Mouse (Mus musculus) embryonic facial prominence, embryonic 13.5 days (tissue): Measurements from ENCODE around the gene Mfsd4a. TPM values are rescaled to one million over a fixed set of nuclear protein-coding genes. Genes with fewer than 3 reads are reported as not detected.

Experiments used
- ATAC-seq: fragments of 200-750 bp; cut with Nextera tagmentation; 2 replicates; pipeline ENCODE4 v1.8.0; 2017; ENCODE audit warnings: low read depth; ENCODE audit not compliant: insufficient number of reproducible peaks, insufficient read depth, low FRiP score, low TSS enrichment
- H3K27ac ChIP-seq: fragments of 300-500 bp; sonication (generic); 2 replicates; pipeline ENCODE4 v1.5.1; 2015; ENCODE audit warnings: moderate library complexity, mild to moderate bottlenecking, inconsistent platforms
- H3K27me3 ChIP-seq: fragments of 300-500 bp; sonication (generic); 2 replicates; pipeline ENCODE4 v1.6.1; 2015; ENCODE audit warnings: mild to moderate bottlenecking, inconsistent platforms
- H3K36me3 ChIP-seq: fragments of 300-500 bp; sonication (generic); 2 replicates; pipeline ENCODE4 v1.6.1; 2015; ENCODE audit warnings: mild to moderate bottlenecking, inconsistent platforms
- H3K4me1 ChIP-seq: fragments of 300-500 bp; sonication (generic); 2 replicates; pipeline ENCODE4 v1.6.1; 2015; ENCODE audit warnings: inconsistent platforms
- H3K4me2 ChIP-seq: fragments of 300-500 bp; sonication (generic); 2 replicates; pipeline ENCODE4 v1.6.1; 2015; ENCODE audit warnings: moderate library complexity, mild to moderate bottlenecking, inconsistent platforms
- H3K4me3 ChIP-seq: fragments of 300-500 bp; sonication (generic); 2 replicates; pipeline ENCODE4 v1.5.1; 2015; ENCODE audit warnings: mild to moderate bottlenecking, inconsistent platforms
- H3K9ac ChIP-seq: fragments of 300-500 bp; sonication (generic); 2 replicates; pipeline ENCODE4 v1.6.1; 2015; ENCODE audit warnings: mild to moderate bottlenecking, inconsistent platforms
- H3K9me3 ChIP-seq: fragments of 300-500 bp; sonication (generic); 2 replicates; pipeline ENCODE4 v1.6.1; 2016; ENCODE audit warnings: inconsistent platforms
- WGBS: fragments of 180-500 bp; shearing (Covaris S2); methylation state at CpG from one replicate; pipeline ENCODE4 v1.1.7; 2015; ENCODE audit warnings: mixed read lengths; 5-methylcytosine and 5-hydroxymethylcytosine counted together
- polyA plus RNA-seq: library from polyadenylated mRNA; unstranded; fragments of >200 nt; fragmentation: Nextera tagmentation; extraction: Ambion mirVana; gene quantifications from 2 replicates; pipeline ENCODE4 v1.2.1, GENCODE M21; 2015

The Mfsd4a gene
- 13.5 and 16.2 TPM in 2 replicates for polyA plus RNA-seq

GRCm38 (mm10) chr1:132067261-132068255 is at the start of gene Mfsd4a:
Gene Mfsd4a (minus strand): TSS chr1:132068062.
- H3K36me3 ChIP-seq: no peaks in the 10 kb centered on the region
- peak; percentile 60; the same call in 1 of the 2 replicates for ATAC-seq
- WGBS: 2% methylated on average over 72 of the region's 80 CpGs

GRCm38 (mm10) chr1:132116606-132117005 is 48.7 kb upstream of the Mfsd4a start:
- H3K4me2 ChIP-seq: no peak overlapping the region
- no peak overlapping the region for H3K9ac ChIP-seq
- H3K27ac ChIP-seq: no peak overlapping the region
- no peak overlapping the region for H3K4me3 ChIP-seq
- peaks cover 3% of the 10 kb centered on the region; the same call in 1 of the 2 replicates for H3K4me1 ChIP-seq
- 28% methylated on average over 18 of the region's 18 CpGs for WGBS
- no peaks in the 10 kb centered on the region for H3K9me3 ChIP-seq
- no peaks in the 10 kb centered on the region for H3K36me3 ChIP-seq
- no peak for ATAC-seq
- H3K27me3 ChIP-seq: no peaks in the 10 kb centered on the region

More at GRCm38 (mm10) chr1:132067261-132068255, at the start of gene Mfsd4a:
- Histone ChIP-seq H3K4me2 (peak within 1 kb of the TSS; percentile 94), H3K9me3 (no peaks in the 10 kb centered on the region), H3K4me3 (peak within 1 kb of the TSS; percentile 56), H3K9ac (peak within 1 kb of the TSS; percentile 76), H3K27me3 (peaks cover 57% of the 10 kb centered on the region), H3K4me1 (peaks cover 18% of the 10 kb centered on the region), H3K27ac (no peak within 1 kb of the TSS)

- Histone ChIP-seq H3K4me2 (no peak overlapping the region), H3K36me3 (no peaks in the 10 kb centered on the region), H3K27ac (no peak overlapping the region), H3K27me3 (no peaks in the 10 kb centered on the region), H3K9me3 (no peaks in the 10 kb centered on the region), H3K4me1 (peaks cover 3% of the 10 kb centered on the region; the same call in 1 of the 2 replicates), H3K9ac (no peak overlapping the region), H3K4me3 (no peak overlapping the region)
- no peak for ATAC-seq
- WGBS: 56% methylated on average over 3 of the region's 3 CpGs
Measured at GRCm38 (mm10) chr1:132113098-132113497, 45.2 kb upstream of the Mfsd4a start.

GRCm38 (mm10) chr1:132112426-132112825 is 44.6 kb upstream of the Mfsd4a start:
- Histone ChIP-seq H3K4me3 (no peak overlapping the region), H3K27me3 (no peaks in the 10 kb centered on the region), H3K9me3 (no peaks in the 10 kb centered on the region), H3K27ac (no peak overlapping the region), H3K4me1 (peaks cover 3% of the 10 kb centered on the region; the same call in 1 of the 2 replicates), H3K9ac (no peak overlapping the region), H3K4me2 (no peak overlapping the region), H3K36me3 (no peaks in the 10 kb centered on the region)
- no peak for ATAC-seq
- 67% methylated on average over 8 of the region's 8 CpGs for WGBS

GRCm38 (mm10) chr1:132111411-132111810 is 43.5 kb upstream of the Mfsd4a start:
- WGBS: 67% methylated on average over 1 of the region's 1 CpGs
- Histone ChIP-seq H3K36me3 (no peaks in the 10 kb centered on the region), H3K4me1 (peaks cover 1% of the 10 kb centered on the region; the same call in 1 of the 2 replicates), H3K9me3 (no peaks in the 10 kb centered on the region), H3K27ac (no peak overlapping the region), H3K4me3 (no peak overlapping the region), H3K9ac (no peak overlapping the region), H3K27me3 (no peaks in the 10 kb centered on the region), H3K4me2 (no peak overlapping the region)
- ATAC-seq: no peak

GRCm38 (mm10) chr1:132109368-132109767 is 41.5 kb upstream of the Mfsd4a start:
- no peaks in the 10 kb centered on the region for H3K4me1 ChIP-seq
- no peak for ATAC-seq
- 67% methylated on average over 2 of the region's 2 CpGs for WGBS
- H3K27ac ChIP-seq: no peak overlapping the region
- H3K36me3 ChIP-seq: no peaks in the 10 kb centered on the region
- no peak overlapping the region for H3K4me3 ChIP-seq
- no peak overlapping the region for H3K4me2 ChIP-seq
- H3K27me3 ChIP-seq: no peaks in the 10 kb centered on the region
- H3K9ac ChIP-seq: no peak overlapping the region
- H3K9me3 ChIP-seq: no peaks in the 10 kb centered on the region

- Histone ChIP-seq H3K9ac (no peak overlapping the region), H3K36me3 (no peaks in the 10 kb centered on the region), H3K4me2 (no peak overlapping the region), H3K27me3 (no peaks in the 10 kb centered on the region), H3K27ac (no peak overlapping the region), H3K4me1 (no peaks in the 10 kb centered on the region), H3K4me3 (no peak overlapping the region), H3K9me3 (no peaks in the 10 kb centered on the region)
- 65% methylated on average over 14 of the region's 14 CpGs for WGBS
- ATAC-seq: no peak
Measured at GRCm38 (mm10) chr1:132104353-132104752, 36.5 kb upstream of the Mfsd4a start.

GRCm38 (mm10) chr1:132101953-132102697 is 34.3 kb upstream of the Mfsd4a start:
- no peak overlapping the region for H3K27ac ChIP-seq
- no peak overlapping the region for H3K9ac ChIP-seq
- WGBS: 55% methylated on average over 6 of the region's 6 CpGs
- no peak overlapping the region for H3K4me2 ChIP-seq
- H3K4me3 ChIP-seq: no peak overlapping the region
- H3K36me3 ChIP-seq: no peaks in the 10 kb centered on the region
- no peaks in the 10 kb centered on the region for H3K27me3 ChIP-seq
- no peaks in the 10 kb centered on the region for H3K4me1 ChIP-seq
- ATAC-seq: no peak
- no peaks in the 10 kb centered on the region for H3K9me3 ChIP-seq

- no peaks in the 10 kb centered on the region for H3K27me3 ChIP-seq
- ATAC-seq: no peak
- no peak overlapping the region for H3K27ac ChIP-seq
- H3K4me3 ChIP-seq: no peak overlapping the region
- no peaks in the 10 kb centered on the region for H3K4me1 ChIP-seq
- no peaks in the 10 kb centered on the region for H3K9me3 ChIP-seq
- WGBS: 77% methylated on average over 4 of the region's 4 CpGs
- no peaks in the 10 kb centered on the region for H3K36me3 ChIP-seq
- H3K9ac ChIP-seq: no peak overlapping the region
- H3K4me2 ChIP-seq: no peak overlapping the region
Measured at GRCm38 (mm10) chr1:132099775-132100174, 31.9 kb upstream of the Mfsd4a start.

- Histone ChIP-seq H3K9ac (no peak overlapping the region), H3K27me3 (no peaks in the 10 kb centered on the region), H3K36me3 (no peaks in the 10 kb centered on the region), H3K4me3 (no peak overlapping the region), H3K9me3 (no peaks in the 10 kb centered on the region), H3K4me2 (no peak overlapping the region), H3K27ac (no peak overlapping the region), H3K4me1 (no peaks in the 10 kb centered on the region)
- ATAC-seq: no peak
- WGBS: 69% methylated on average over 4 of the region's 4 CpGs
Measured at GRCm38 (mm10) chr1:132099016-132099415, 31.2 kb upstream of the Mfsd4a start.

- H3K9me3 ChIP-seq: no peaks in the 10 kb centered on the region
- WGBS: 78% methylated on average over 1 of the region's 1 CpGs
Measured at GRCm38 (mm10) chr1:132098076-132098475, 30.2 kb upstream of the Mfsd4a start.

More at GRCm38 (mm10) chr1:132098076-132098475, 30.2 kb upstream of the Mfsd4a start:
- Histone ChIP-seq H3K27ac (no peak overlapping the region), H3K4me2 (no peak overlapping the region), H3K9ac (no peak overlapping the region), H3K27me3 (no peaks in the 10 kb centered on the region), H3K4me1 (no peaks in the 10 kb centered on the region), H3K4me3 (no peak overlapping the region), H3K36me3 (no peaks in the 10 kb centered on the region)
- ATAC-seq: no peak
